Mouse (Mus musculus) T-helper 17 cell (primary cell): ENCODE data around the gene Nfib.

Source experiments
- in situ Hi-C, 2 experiments: fragments of 300-600 bp; cut with MboI, MseI; formaldehyde crosslinking; loops; 1 replicate in 1 of 2; 2 replicates in 1 of 2; pipeline ENCODE4 v1.15.1; 2025; ENCODE audit warnings: high pct_unique_total_duplicates in 2 of 2

Nfib gene

GRCm38 (mm10) chr4:82517311-82517710 is 188.2 kb downstream of the Nfib start:
- in situ Hi-C loops: no loop called here

GRCm38 (mm10) chr4:82516211-82516795 is 189.2 kb downstream of the Nfib start:
- in situ Hi-C loops: no loop called here

GRCm38 (mm10) chr4:82514921-82515320 is 190.6 kb downstream of the Nfib start:
- in situ Hi-C loops: no loop called here

GRCm38 (mm10) chr4:82514373-82514772 is 191.2 kb downstream of the Nfib start:
- in situ Hi-C loops: no loop called here

- in situ Hi-C loops: no loop called here
Observed at GRCm38 (mm10) chr4:82513426-82513750, 192.2 kb downstream of the Nfib start.

- in situ Hi-C loops: no loop called here
Observed at GRCm38 (mm10) chr4:82512743-82513425, 192.7 kb downstream of the Nfib start.

- in situ Hi-C loops: no loop called here
Observed at GRCm38 (mm10) chr4:82512335-82512734, 193.2 kb downstream of the Nfib start.

- in situ Hi-C loops: no loop called here
Observed at GRCm38 (mm10) chr4:82511524-82511923, 194.0 kb downstream of the Nfib start.

- in situ Hi-C loops: no loop called here
Observed at GRCm38 (mm10) chr4:82511001-82511513, 194.5 kb downstream of the Nfib start.

- in situ Hi-C loops: loop anchor here in 1 of 2 experiments (10.0 kb wide), 1 partner anchor 885 kb away; no protein-coding TSS in a partner anchor
Observed at GRCm38 (mm10) chr4:82509771-82510170, 195.8 kb downstream of the Nfib start.

- in situ Hi-C loops: loop anchor here in 1 of 2 experiments (10.0 kb wide), 1 partner anchor 886 kb away; no protein-coding TSS in a partner anchor
Observed at GRCm38 (mm10) chr4:82509166-82509767, 196.3 kb downstream of the Nfib start.

GRCm38 (mm10) chr4:82508281-82508687 is 197.3 kb downstream of the Nfib start:
- in situ Hi-C loops: loop anchor here in 1 of 2 experiments (10.0 kb wide), 1 partner anchor 887 kb away; no protein-coding TSS in a partner anchor

GRCm38 (mm10) chr4:82507541-82508280 is 197.8 kb downstream of the Nfib start:
- in situ Hi-C loops: loop anchor here in 1 of 2 experiments (10.0 kb wide), 1 partner anchor 887 kb away; no protein-coding TSS in a partner anchor

GRCm38 (mm10) chr4:82506731-82507331 is 198.7 kb downstream of the Nfib start:
- in situ Hi-C loops: loop anchor here in 1 of 2 experiments (10.0 kb wide), 1 partner anchor 888 kb away; no protein-coding TSS in a partner anchor

- in situ Hi-C loops: loop anchor here in 1 of 2 experiments (10.0 kb wide), 1 partner anchor 889 kb away; no protein-coding TSS in a partner anchor
Observed at GRCm38 (mm10) chr4:82506081-82506730, 199.3 kb downstream of the Nfib start.

- in situ Hi-C loops: loop anchor here in 1 of 2 experiments (10.0 kb wide), 1 partner anchor 889 kb away; no protein-coding TSS in a partner anchor
Observed at GRCm38 (mm10) chr4:82505121-82506031, 200.2 kb downstream of the Nfib start.

GRCm38 (mm10) chr4:82504284-82505120 is 201.0 kb downstream of the Nfib start:
- in situ Hi-C loops: loop anchor here in 1 of 2 experiments (10.0 kb wide), 1 partner anchor 890 kb away; no protein-coding TSS in a partner anchor

- in situ Hi-C loops: loop anchor here in 1 of 2 experiments (10.0 kb wide), 1 partner anchor 891 kb away; no protein-coding TSS in a partner anchor
Observed at GRCm38 (mm10) chr4:82504015-82504283, 201.6 kb downstream of the Nfib start.
